Mouse (Mus musculus): Measurements from ENCODE around the gene Rps8.

Rps8 gene

DNA sequence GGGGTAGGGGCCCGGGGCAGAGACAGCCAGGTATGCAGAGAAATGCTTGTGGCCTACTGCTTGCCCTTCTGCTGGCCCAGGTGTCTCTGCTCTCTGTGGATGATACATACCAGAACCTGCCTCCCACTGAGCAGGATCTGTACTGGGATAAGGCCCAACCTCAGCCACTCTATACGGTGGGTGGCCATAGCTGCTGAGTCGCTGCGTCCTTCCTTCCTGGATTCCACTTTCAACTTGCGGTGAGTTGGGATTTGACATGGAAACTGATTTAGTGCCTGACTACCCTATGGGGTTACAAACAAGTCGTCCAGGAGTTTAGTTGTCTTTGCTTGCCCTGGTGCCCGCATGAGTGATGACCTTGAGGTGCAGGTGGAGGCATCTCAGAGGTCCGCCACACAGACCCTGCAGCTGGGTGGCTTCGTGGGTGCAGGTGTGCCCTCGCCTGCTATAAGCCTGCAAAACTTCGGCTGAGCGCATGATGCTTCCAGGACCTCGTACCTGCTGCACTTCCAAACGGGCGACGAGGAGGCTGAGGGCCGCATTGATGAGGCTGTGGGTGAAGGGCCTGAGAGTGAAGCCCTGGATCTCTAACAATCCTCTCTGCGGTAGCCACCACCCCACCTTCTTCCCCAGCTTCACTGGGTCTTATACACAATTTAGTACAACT, 7.9 kb downstream of the Rps8 start:
- DNase-seq (ENCODE audit: low spot score), result no peak

GRCm38 (mm10) chr4:117146176-117146575, 9.9 kb downstream of the Rps8 start:
- DNase-seq (ENCODE audit: low spot score), result peak; percentile 81

DNA sequence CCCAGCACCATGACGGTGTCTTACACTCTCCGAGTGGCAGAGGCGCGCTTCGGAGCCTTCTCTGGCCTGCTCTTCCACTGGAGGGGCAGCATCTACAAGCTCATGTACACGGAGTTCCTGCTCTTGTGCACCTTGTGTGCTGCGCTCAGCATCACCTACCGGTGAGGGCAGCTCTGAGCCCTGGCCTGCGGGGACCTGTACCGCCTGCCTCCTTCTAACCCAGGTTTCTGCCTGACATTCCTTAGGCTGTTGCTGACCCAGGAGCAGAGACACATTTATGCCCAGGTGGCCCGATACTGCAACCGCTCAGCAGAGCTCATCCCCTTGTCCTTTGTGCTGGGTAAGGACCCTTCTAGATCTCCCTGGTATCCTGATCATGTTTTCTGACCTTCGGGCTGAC, 10.8 kb downstream of the Rps8 start:
- DNase-seq (ENCODE audit: low spot score), result no peak

DNA sequence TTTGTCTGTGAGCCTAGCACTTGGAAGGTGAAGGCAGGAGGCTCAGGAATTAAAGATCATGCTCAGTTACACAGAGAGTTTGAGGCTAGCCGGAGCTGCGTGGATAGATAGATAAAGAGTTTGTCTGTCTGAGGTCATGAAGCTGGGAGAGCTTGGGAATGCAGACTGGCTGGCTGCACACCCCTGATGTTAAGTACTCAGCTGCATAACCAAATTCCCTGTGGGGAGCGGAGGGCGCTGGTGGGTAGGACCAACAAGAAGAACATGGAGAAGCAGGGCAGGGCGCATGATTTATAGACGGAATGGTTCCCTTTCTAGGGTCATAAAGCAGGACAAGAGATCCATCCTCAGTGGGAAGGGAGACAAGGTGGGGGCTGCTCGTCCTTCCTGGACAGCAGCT, 13.0 kb downstream of the Rps8 start:
- DNase-seq (ENCODE audit: low spot score), result no peak

DNA sequence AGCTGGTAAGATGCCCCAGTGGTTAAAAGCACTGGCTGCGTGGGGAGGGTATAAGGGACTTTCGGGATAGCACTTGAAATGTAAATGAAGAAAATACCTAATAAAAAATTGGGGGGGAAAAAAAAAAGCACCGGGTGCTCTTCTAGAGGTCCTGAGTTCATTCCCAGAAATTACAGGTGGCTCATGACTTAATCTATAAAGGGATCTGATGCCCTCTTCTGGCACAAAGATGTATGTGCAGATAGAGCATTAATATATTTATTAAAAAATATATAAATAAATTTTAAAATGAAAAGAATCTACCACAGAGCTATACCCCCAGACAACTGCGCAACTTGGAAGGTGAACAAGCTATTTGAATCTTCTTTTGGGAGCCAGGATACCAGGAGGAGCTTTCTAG, 15.4 kb downstream of the Rps8 start:
- DNase-seq (ENCODE audit: low spot score), result no peak

GRCm38 (mm10) chr4:117139217-117139612, 16.8 kb downstream of the Rps8 start:
- DNase-seq (ENCODE audit: low spot score), result peak; percentile 29

- no peak for DNase-seq (ENCODE audit: low spot score)
Measured at GRCm38 (mm10) chr4:117138295-117139216, 17.5 kb downstream of the Rps8 start.

DNA sequence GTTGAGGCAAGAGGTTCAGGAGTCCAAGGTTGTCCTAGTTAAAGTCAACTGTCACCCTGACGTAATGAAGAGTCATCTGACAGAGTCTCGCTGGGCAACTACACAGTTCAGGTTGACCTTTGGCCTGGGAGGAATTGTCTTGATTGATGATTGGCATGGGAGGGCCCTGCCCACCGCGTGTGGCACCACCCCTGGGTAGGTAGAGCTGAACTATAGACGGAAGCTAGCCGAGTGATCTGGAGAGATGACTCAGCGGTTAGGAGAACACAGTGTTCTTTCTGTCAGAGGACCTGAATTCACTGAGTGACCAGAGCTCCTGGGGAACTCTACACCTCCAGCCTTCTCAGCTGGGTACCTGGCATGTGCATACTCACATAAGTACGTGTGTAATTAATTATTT, 20.0 kb downstream of the Rps8 start:
- DNase-seq (ENCODE audit: low spot score), result no peak

GRCm38 (mm10) chr4:117134601-117134995, 21.4 kb downstream of the Rps8 start:
- DNase-seq (ENCODE audit: low spot score), result no peak

DNA sequence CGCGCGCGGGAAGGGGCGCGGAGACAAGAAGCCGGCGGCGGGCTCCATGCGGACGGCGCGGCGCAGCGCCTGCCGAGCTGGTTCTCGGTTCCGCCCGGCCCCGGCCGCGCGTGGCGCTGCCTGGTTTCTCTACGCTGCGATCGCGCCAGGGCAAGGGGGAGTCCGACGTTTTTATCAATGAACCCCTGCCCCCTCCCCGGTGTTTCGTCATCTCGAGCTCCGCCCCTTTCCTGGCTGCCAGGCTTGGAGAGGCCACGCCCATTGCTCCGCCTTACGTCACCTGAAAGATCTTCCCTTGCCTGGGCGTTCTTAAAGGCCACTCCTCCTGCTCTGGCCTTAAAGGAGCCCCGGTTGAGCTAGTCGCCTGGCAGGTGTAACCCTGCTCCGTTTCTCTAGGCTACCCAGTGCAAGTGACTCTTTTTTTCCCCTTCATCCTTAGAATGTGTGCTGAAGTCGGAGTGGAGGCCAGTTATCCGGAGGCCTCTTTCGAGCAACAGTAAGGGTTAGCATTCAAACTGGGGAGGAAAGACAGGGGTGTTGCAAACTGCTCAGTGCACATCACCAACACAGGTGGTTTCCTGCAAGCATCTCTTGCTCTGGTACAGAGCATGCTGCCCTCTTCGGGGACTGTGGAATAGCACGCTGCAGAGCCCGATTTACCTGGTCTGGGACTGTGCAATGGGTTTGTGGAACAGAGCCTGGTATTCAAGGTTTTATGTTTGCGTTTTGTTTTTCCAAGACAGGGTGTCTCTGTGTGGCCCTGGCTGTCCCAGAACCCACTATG, 22.0 kb downstream of the Rps8 start, which contains the start of gene Plk3:
Gene Plk3, minus strand, starts transcription at position 147 of the 784 bp plus-strand sequence.
- peak; percentile 94 for DNase-seq (ENCODE audit: low spot score)

GRCm38 (mm10) chr4:117133366-117133796, 22.7 kb downstream of the Rps8 start:
- no peak for DNase-seq (ENCODE audit: low spot score)

DNA sequence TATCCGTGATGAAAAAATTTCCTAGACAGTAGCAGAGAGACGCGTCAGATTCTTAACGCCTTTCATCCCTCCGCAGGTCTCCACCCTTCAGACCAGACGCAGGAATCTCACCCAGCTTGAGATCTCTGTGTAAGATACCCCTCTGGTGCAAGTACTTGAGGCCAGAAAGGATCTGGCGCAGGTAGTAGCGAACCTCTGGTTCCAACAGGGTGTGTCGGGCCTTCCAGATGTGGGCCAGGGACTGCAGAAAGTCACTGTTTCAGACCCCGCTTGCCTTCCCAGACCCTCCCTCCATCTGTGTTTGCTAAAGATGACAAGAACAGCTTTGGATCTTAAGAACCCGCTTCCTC, 23.3 kb downstream of the Rps8 start:
- no peak for DNase-seq (ENCODE audit: low spot score)

- DNase-seq (ENCODE audit: low spot score), result no peak
Measured at GRCm38 (mm10) chr4:117131890-117132793, 23.9 kb downstream of the Rps8 start.

GRCm38 (mm10) chr4:117131198-117131597, 24.8 kb downstream of the Rps8 start:
- no peak for DNase-seq (ENCODE audit: low spot score)

DNA sequence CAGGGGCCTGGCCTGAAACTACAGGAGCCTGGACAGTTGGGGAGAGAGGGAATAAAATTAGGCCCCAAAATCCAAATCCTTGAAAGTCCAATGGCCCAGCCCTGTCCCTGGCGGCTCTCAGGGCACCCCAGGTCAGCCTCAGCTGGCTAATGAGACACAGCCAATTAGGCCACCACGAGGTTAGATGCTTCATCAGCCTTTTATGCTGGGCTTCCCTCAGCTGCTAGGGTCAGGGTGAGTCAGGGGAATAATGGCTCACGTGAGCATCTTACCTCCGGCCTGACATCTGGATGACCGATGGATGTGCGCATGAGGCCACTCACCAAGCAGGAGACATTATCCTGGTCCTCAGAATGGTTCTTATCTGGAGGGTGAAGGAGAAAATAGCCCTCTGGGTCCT, 25.3 kb downstream of the Rps8 start:
- no peak for DNase-seq (ENCODE audit: low spot score)

GRCm38 (mm10) chr4:117127991-117128686, 27.9 kb downstream of the Rps8 start:
- DNase-seq (ENCODE audit: low spot score), result no peak

- DNase-seq (ENCODE audit: low spot score), result no peak
Measured at GRCm38 (mm10) chr4:117126675-117127290, 29.3 kb downstream of the Rps8 start, which contains the start of gene Tctex1d4. Gene Tctex1d4, plus strand, starts transcription at chr4:117126794.

DNA sequence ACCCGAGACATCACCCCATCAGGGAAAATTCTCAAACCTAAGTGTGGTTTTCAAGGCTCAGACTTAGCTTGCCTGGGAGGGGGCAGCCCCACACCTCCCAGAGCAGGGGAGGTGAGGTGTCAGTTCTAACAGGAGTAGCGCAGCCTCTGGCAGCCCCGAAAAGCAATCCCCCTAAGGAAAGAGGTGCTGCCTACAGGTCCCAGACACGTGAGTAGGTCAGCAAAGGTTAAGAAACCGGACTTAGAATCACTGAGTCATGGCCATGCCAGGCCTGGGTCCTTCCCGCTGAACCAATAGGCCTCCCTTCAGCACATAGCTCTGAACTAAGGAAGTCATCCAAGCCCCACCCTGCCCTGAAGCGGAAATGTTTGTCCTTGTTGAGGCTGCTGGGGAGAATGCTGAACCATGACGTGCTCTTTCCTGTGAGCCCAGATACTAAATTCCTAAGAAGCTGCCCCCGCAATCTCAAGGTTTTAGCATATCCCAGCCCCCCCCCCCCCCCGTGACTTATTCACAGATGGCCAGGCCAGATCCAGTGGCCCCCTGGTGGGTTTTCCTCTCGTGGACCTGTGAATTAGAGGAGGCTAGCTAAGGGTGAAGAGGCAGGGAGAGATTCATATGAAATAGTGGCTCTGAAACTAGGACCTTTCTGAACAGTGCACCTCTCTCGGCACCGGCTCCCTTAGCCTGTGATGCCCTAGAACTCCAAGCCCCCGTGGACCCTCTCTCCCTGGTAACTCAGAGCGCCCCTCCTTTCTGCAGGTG, 30.0 kb downstream of the Rps8 start:
- no peak for DNase-seq (ENCODE audit: low spot score)

GRCm38 (mm10) chr4:117125348-117125909, 30.6 kb downstream of the Rps8 start, which contains the start of gene Btbd19:
Gene Btbd19, minus strand, starts transcription at chr4:117125725.
- no peak for DNase-seq (ENCODE audit: low spot score)

Data from spleen, adult 12 weeks (tissue).